In the genomic region with DNA sequence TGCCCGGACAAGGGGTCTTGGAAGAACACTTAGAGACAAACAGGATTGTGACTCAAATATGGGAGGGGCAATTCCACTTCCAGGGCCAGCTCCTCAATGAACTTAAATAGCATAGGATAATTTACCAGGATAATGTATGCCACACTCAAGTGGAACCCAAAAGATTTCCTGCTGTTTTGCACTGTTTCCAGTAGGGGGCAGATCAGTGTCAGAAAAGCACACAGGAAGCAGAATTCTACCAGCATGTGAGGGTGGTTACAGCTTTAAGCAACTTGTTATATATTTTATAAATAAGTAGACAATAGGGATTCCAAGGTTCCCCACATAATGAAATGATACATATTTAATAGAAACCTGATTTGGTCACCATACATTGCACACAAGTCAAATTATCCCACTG, we compare ENCODE assay signal across 10 mouse cellular contexts. TPM values are rescaled to one million over a fixed set of nuclear protein-coding genes. Genes with fewer than 3 reads are reported as not detected.
DNase-seq lines count a peak whose midpoint lies in the region.
"Had no signal": no experiment of that assay in that cellular context is flagged by ENCODE, and none has a peak within 500 bp of the region (broad histone marks: within the 10 kb centered on the region; RNA-seq: fewer than 3 reads in every experiment).

No protein-coding gene starts in this region.

- no peaks in the 10 kb centered on the region for H3K27me3 ChIP-seq in splenic B cell, adult 2 months (ENCODE audit: control insufficient read depth, insufficient read depth, low read length, poor library complexity, severe bottlenecking)
- H3K27me3 ChIP-seq: limb, embryonic 13.5 days had no signal

- intact Hi-C loops in heart, postnatal 10 days (cut with DNase I): loop anchor here (10.0 kb wide), 2 partner anchors 83 to 133 kb away; no protein-coding TSS in a partner anchor
- intact Hi-C loops in heart, postnatal 25 days (cut with DNase I): no loop called here

- DNase-seq in heart, postnatal 10 days: peak; percentile 35 to 38
- DNase-seq in heart, postnatal 25 days (ENCODE audit: low spot score): no peak
- peak; percentile 12 for DNase-seq in right cerebral cortex, adult 18-20 months
- no peak for DNase-seq in right cerebral cortex, postnatal 4 days
- DNase-seq in c-Kit-positive CD71-positive TER-119-negative erythroid progenitor cells, embryonic 14.5 days (ENCODE audit: low read depth): peak; percentile 2
- peak; percentile 71 for DNase-seq in splenic B cell, adult 2 months (ENCODE audit: low read depth, low spot score)
- no peak for DNase-seq in right cerebral cortex, postnatal 10 days (ENCODE audit: low spot score in 2 of 2)
- no peak for DNase-seq in left cerebral cortex, adult 8-10 months (ENCODE audit: low spot score in 2 of 2)

- H3K36me3 ChIP-seq in splenic B cell, adult 2 months (ENCODE audit: control insufficient read depth, insufficient read depth, low read length, poor library complexity, severe bottlenecking): no peaks in the 10 kb centered on the region
- H3K36me3 ChIP-seq: limb, embryonic 13.5 days had no signal

RNA-seq across cellular contexts. Expression of gene Ankrd22, which starts 13.9 kb away (rescaled TPM):
- total RNA-seq in heart, postnatal 10 days (2021): not detected
- total RNA-seq in heart, postnatal 25 days (2021): not detected
- under 1 TPM in 3 of 4 experiments, not detected in 1; 0.30 to 0.65 (median 0.36) TPM for total RNA-seq in left cerebral cortex, adult 8-10 months (2022)
- total RNA-seq: adrenal gland, postnatal 36 days had no signal

RNA-seq across cellular contexts. Expression of gene Stambpl1, which starts 40.1 kb away (rescaled TPM):
- 1 to 10 TPM; 4.9 to 6.9 TPM for total RNA-seq in heart, postnatal 10 days (2021)
- total RNA-seq in heart, postnatal 25 days (2021): 1 to 10 TPM; 3.3 to 3.6 TPM
- 10 to 100 TPM; 19.1 to 21.7 (median 20.7) TPM for total RNA-seq in left cerebral cortex, adult 8-10 months (2022)

RNA-seq across cellular contexts. Expression of gene Lipm, which starts 51.2 kb away (rescaled TPM):
- total RNA-seq in heart, postnatal 10 days (2021): not detected
- not detected for total RNA-seq in heart, postnatal 25 days (2021)
- total RNA-seq in left cerebral cortex, adult 8-10 months (2022): under 1 TPM in 2 of 4 experiments, not detected in 2; 0.11 to 0.23 TPM
- total RNA-seq: adrenal gland, postnatal 36 days had no signal

Comparison
In these comparisons a context has a peak if more than half of its experiments do, and no peak if none do; other contexts are left out.
1. DNase-seq: peak in heart, postnatal 10 days (2 of 2), right cerebral cortex, adult 18-20 months (single experiment), c-Kit-positive CD71-positive TER-119-negative erythroid progenitor cells, embryonic 14.5 days (single experiment) and splenic B cell, adult 2 months (single experiment); none in heart, postnatal 25 days (single experiment), right cerebral cortex, postnatal 4 days (single experiment), right cerebral cortex, postnatal 10 days (0 of 2) and left cerebral cortex, adult 8-10 months (0 of 2).